Mouse (Mus musculus) cortical plate, adult 2 months (tissue): ENCODE measurements around the gene Cdk14. TPM values are rescaled to one million over a fixed set of nuclear protein-coding genes. Genes with fewer than 3 reads are reported as not detected.
"Not testable (repeated sequence)": the region's sequence is repeated elsewhere in the genome, so short reads cannot be mapped to it uniquely, and the experiment has no call there.

Source experiments
- H3K27ac ChIP-seq: fragments of 200-500 bp; 2 replicates; pipeline ENCODE4 v1.5.1; 2012; ENCODE audit warnings: low read length, control low read depth, inconsistent platforms; ENCODE audit not compliant: insufficient read depth
- H3K4me1 ChIP-seq: fragments of 200-500 bp; 2 replicates; pipeline ENCODE4 v1.6.1; 2011; ENCODE audit warnings: low read length; ENCODE audit not compliant: control insufficient read depth, insufficient read depth
- H3K4me3 ChIP-seq: fragments of 200-500 bp; 2 replicates; pipeline ENCODE4 v1.5.1; 2011; ENCODE audit warnings: mild to moderate bottlenecking, low read length, control low read depth; ENCODE audit not compliant: insufficient read depth
- CTCF ChIP-seq: fragments of 200-500 bp; IDR thresholded peaks from 2 replicates; pipeline ENCODE4 v1.5.1; 2011; ENCODE audit warnings: mild to moderate bottlenecking, control low read depth, low read length; ENCODE audit not compliant: insufficient read depth; ENCODE audit errors: extremely low read depth
- POLR2A ChIP-seq: fragments of 200-500 bp; IDR thresholded peaks from 2 replicates; pipeline ENCODE4 v1.6.1; 2011; ENCODE audit warnings: mild to moderate bottlenecking, low read length, control low read depth; ENCODE audit not compliant: insufficient read depth; ENCODE audit errors: extremely low read depth
- polyA plus RNA-seq: library from polyadenylated mRNA; depleted of rRNA; stranded (reverse); fragments of >200 nt; gene quantifications from 2 replicates; pipeline ENCODE4 v1.2.3, GENCODE M21; 2012

Gene Cdk14
- polyA plus RNA-seq, 1 experiment: 89.5 TPM

DNA sequence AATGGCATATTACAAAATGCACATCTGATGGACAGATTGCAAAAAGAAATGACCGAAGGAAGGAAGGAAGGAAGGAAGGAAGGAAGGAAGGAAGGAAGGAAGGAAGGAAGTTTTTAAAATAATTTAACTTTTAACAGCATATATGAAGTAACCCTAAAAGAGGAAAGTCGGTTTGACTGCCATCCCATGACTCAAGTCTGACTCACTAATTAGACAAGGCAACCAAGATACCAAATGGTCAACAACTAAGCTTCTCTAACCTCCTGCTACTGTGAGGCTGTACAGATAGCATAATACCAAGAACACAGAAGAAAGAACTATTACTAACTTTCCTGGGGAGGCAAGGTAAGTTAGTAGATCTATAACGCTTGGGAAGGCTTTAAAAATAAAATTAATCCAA, 166.9 kb downstream of the Cdk14 start:
- no peaks in the 10 kb centered on the region; the same call in 1 of the 2 replicates for H3K4me1 ChIP-seq
- no peak for TF ChIP-seq POLR2A
- TF ChIP-seq CTCF: no peak
- no peak overlapping the region for H3K27ac ChIP-seq
- H3K4me3 ChIP-seq: no peak overlapping the region

GRCm38 (mm10) chr5:5247671-5248070, 172.4 kb downstream of the Cdk14 start:
- TF ChIP-seq POLR2A: no peak
- no peak for TF ChIP-seq CTCF
- H3K4me1 ChIP-seq: no peaks in the 10 kb centered on the region; the same call in 1 of the 2 replicates
- no peak overlapping the region for H3K4me3 ChIP-seq
- no peak overlapping the region for H3K27ac ChIP-seq

- Histone ChIP-seq H3K27ac (no peak overlapping the region), H3K4me1 (no peaks in the 10 kb centered on the region; the same call in 1 of the 2 replicates), H3K4me3 (no peak overlapping the region)
- TF ChIP-seq CTCF (no peak), POLR2A (no peak)
Measured at GRCm38 (mm10) chr5:5246534-5247175, 173.5 kb downstream of the Cdk14 start.

GRCm38 (mm10) chr5:5245182-5245581, 174.9 kb downstream of the Cdk14 start:
- no peak overlapping the region for H3K27ac ChIP-seq
- no peak for TF ChIP-seq POLR2A
- TF ChIP-seq CTCF: no peak
- H3K4me3 ChIP-seq: no peak overlapping the region
- H3K4me1 ChIP-seq: peaks cover 4% of the 10 kb centered on the region

- TF ChIP-seq POLR2A: no peak
- TF ChIP-seq CTCF: no peak
- H3K27ac ChIP-seq: no peak overlapping the region
- H3K4me1 ChIP-seq: peaks cover 4% of the 10 kb centered on the region
- no peak overlapping the region for H3K4me3 ChIP-seq
Measured at GRCm38 (mm10) chr5:5243648-5244047, 176.5 kb downstream of the Cdk14 start.

GRCm38 (mm10) chr5:5242704-5243103, 177.4 kb downstream of the Cdk14 start:
- Histone ChIP-seq H3K4me1 (peaks cover 4% of the 10 kb centered on the region), H3K27ac (no peak overlapping the region), H3K4me3 (no peak overlapping the region)
- TF ChIP-seq CTCF: no peak
- no peak for TF ChIP-seq POLR2A

DNA sequence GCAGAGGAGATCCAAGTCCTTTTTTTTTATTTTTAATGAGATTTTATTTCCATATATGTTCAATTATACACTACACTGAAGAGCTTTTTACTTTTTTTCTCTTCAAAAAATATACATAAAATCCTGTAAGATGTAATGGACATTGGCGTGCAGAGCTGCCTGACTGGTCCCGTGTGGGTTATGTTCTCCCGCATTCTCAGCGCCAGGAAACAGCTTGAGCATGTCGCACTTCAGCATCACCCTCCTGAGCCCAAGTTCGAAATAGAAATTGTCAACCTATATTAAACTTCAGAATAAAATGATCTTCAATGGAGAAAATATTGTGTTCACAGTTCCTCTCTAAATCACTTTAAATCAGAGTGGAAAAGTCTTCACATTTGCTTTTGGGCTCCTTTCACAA, 179.0 kb downstream of the Cdk14 start:
- Histone ChIP-seq H3K27ac (no peak overlapping the region), H3K4me3 (no peak overlapping the region), H3K4me1 (peaks cover 4% of the 10 kb centered on the region)
- TF ChIP-seq POLR2A: no peak
- no peak for TF ChIP-seq CTCF

DNA sequence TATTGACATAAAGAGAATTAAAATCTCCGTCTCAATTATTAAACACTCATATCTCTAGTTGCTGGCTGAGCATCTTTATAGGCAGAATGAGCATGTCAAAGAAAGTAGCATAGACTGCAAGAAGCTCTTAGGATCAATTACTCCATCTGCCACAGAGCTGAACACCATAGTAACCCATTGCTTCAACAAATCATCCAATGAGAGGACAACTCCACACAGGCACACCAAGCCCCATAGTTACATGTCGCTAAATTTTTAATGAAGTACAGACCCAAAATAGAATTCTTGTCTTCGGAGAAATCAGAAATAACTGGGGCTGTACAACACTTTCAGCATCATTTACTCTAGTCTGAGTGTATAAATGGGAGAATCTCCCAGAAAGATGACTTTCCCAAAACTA, 180.0 kb downstream of the Cdk14 start:
- Histone ChIP-seq H3K4me1 (peaks cover 4% of the 10 kb centered on the region), H3K4me3 (no peak overlapping the region), H3K27ac (no peak overlapping the region)
- TF ChIP-seq CTCF (no peak), POLR2A (no peak)

- not testable (repeated sequence) for H3K4me3 ChIP-seq, H3K4me1 ChIP-seq, H3K27ac ChIP-seq
Measured at GRCm38 (mm10) chr5:5234935-5235334, 185.2 kb downstream of the Cdk14 start.

DNA sequence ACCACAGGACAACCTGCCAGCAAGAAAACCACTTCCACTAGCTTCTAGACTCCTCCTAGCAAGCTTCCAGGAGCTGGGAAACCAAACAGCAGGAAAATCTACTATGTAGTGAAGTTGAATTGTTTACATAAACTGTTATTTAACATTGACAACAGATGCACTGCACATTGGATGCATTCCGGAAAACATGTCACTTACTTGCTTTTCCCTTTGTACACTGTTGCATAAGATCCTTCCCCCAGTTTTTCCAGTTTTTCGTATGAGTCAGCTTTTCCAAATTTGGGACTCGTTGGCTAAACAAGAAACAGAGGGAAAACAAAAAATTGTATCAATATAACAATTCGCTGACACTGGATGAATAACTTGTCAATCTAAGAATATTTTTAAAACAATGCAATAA, 193.1 kb downstream of the Cdk14 start:
- Histone ChIP-seq H3K4me1 (peaks cover 1% of the 10 kb centered on the region; the same call in 1 of the 2 replicates), H3K27ac (no peak overlapping the region), H3K4me3 (no peak overlapping the region)
- TF ChIP-seq CTCF (no peak), POLR2A (no peak)

GRCm38 (mm10) chr5:5211780-5212135, 208.4 kb downstream of the Cdk14 start:
- TF ChIP-seq POLR2A: no peak
- TF ChIP-seq CTCF: no peak
- Histone ChIP-seq H3K4me3 (no peak overlapping the region), H3K27ac (no peak overlapping the region)

More at GRCm38 (mm10) chr5:5211780-5212135, 208.4 kb downstream of the Cdk14 start:
- peaks cover 3% of the 10 kb centered on the region for H3K4me1 ChIP-seq
